Mouse (Mus musculus) midbrain, embryonic 10.5 days (tissue): ENCODE measurements around the gene Mcm2. TPM values are rescaled to one million over a fixed set of nuclear protein-coding genes. Genes with fewer than 3 reads are reported as not detected.

Experiments
- DNase-seq: peaks from one replicate; pipeline ENCODE4 v3.0.0-alpha.2; 2017; ENCODE audit warnings: low spot score
- H3K27ac ChIP-seq: fragments of 300-500 bp; sonication (generic); replicated peaks from 2 replicates; pipeline ENCODE4 v1.5.1; 2016; ENCODE audit warnings: mild to moderate bottlenecking
- H3K27me3 ChIP-seq: fragments of 300-500 bp; sonication (generic); 2 replicates; pipeline ENCODE4 v1.6.1; 2016; ENCODE audit warnings: low read depth, mild to moderate bottlenecking; ENCODE audit not compliant: poor library complexity, severe bottlenecking
- H3K36me3 ChIP-seq: fragments of 300-500 bp; sonication (generic); 2 replicates; pipeline ENCODE4 v1.6.1; 2016; ENCODE audit warnings: mild to moderate bottlenecking, moderate library complexity
- H3K4me1 ChIP-seq: fragments of 300-500 bp; sonication (generic); 2 replicates; pipeline ENCODE4 v1.6.1; 2016
- H3K4me3 ChIP-seq: fragments of 300-500 bp; sonication (generic); 2 replicates; pipeline ENCODE4 v1.5.1; 2016; ENCODE audit warnings: mild to moderate bottlenecking, moderate library complexity
- H3K9me3 ChIP-seq: fragments of 300-500 bp; sonication (generic); replicated peaks from 2 replicates; pipeline ENCODE4 v1.6.1; 2016; ENCODE audit warnings: mild to moderate bottlenecking
- WGBS: fragments of 180-500 bp; shearing (Covaris S2); methylation state at CpG from one replicate; pipeline ENCODE4 v1.1.7; 2016; 5-methylcytosine and 5-hydroxymethylcytosine counted together
- polyA plus RNA-seq: library from polyadenylated mRNA; unstranded; fragments of >200 nt; fragmentation: Nextera tagmentation; extraction: Ambion mirVana; gene quantifications from 2 replicates; pipeline ENCODE4 v1.2.1, GENCODE M21; 2016

Gene Mcm2
- polyA plus RNA-seq, 1 experiment from 2014 or later: 301 TPM

DNA sequence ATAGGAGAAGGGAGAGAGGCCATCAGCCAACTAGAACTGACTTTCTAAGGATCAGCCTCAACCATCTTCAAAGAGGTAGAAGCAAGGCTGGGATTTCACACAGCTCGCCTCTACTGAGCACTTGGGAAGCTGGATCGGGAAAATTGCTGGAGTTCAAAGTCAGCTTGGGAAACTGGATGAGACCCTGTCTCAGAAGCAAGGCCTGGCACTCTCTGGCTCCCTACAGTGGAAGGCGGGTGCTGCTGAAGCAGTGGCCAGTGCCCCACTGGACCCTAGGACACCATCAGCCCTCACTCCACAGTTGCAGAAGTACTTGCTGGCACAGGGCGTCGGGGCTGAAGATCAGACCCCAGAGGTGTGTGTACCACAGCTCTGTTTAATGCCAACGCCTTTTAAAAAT, 40.8 kb downstream of the Mcm2 start:
- Histone ChIP-seq H3K36me3 (peaks cover 50% of the 10 kb centered on the region), H3K4me1 (no peaks in the 10 kb centered on the region), H3K27me3 (no peaks in the 10 kb centered on the region)

DNA sequence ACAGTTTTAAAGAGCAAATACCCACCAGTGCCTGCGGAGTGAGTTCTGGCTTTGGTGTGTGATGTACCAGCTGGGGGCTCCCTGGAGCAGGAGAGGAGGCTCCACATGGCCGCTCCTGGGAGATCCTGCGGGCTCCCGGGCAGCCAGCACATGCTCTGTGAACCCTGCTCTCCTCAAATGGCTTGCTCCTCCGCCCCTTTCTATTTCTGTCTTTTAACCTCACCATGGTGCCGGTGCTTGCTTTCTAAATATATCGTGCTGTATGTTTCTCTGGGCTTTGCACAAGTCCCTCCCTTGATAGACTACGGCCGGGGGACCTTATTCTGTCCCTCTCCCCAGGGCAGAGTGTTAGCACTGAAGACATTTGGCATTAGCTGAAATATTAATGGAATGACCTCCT, 41.3 kb downstream of the Mcm2 start:
- Histone ChIP-seq H3K4me3 (no peak overlapping the region), H3K27ac (no peak overlapping the region), H3K36me3 (peaks cover 49% of the 10 kb centered on the region), H3K9me3 (peaks cover 8% of the 10 kb centered on the region), H3K4me1 (no peaks in the 10 kb centered on the region), H3K27me3 (no peaks in the 10 kb centered on the region)
- WGBS: 53% methylated on average over 9 of the region's 9 CpGs
- DNase-seq: no peak

More for the DNA sequence above, 40.8 kb downstream of the Mcm2 start:
- Histone ChIP-seq H3K27ac (no peak overlapping the region), H3K9me3 (peaks cover 8% of the 10 kb centered on the region), H3K4me3 (no peak overlapping the region)
- WGBS: 90% methylated on average over 6 of the region's 6 CpGs
- DNase-seq: no peak

GRCm38 (mm10) chr6:88855636-88856035, 42.9 kb downstream of the Mcm2 start:
- H3K27me3 ChIP-seq: no peaks in the 10 kb centered on the region
- no peaks in the 10 kb centered on the region for H3K4me1 ChIP-seq
- peaks cover 44% of the 10 kb centered on the region for H3K36me3 ChIP-seq
- H3K4me3 ChIP-seq: no peak overlapping the region
- H3K9me3 ChIP-seq: no peaks in the 10 kb centered on the region
- no peak overlapping the region for H3K27ac ChIP-seq
- 24% methylated on average over 5 of the region's 5 CpGs for WGBS
- DNase-seq: peak; percentile 48

GRCm38 (mm10) chr6:88854509-88854908, 44.1 kb downstream of the Mcm2 start:
- DNase-seq: no peak
- no peak overlapping the region for H3K4me3 ChIP-seq
- H3K27me3 ChIP-seq: no peaks in the 10 kb centered on the region
- H3K4me1 ChIP-seq: no peaks in the 10 kb centered on the region
- H3K9me3 ChIP-seq: no peaks in the 10 kb centered on the region
- 85% methylated on average over 5 of the region's 5 CpGs for WGBS
- no peak overlapping the region for H3K27ac ChIP-seq
- peaks cover 38% of the 10 kb centered on the region for H3K36me3 ChIP-seq

DNA sequence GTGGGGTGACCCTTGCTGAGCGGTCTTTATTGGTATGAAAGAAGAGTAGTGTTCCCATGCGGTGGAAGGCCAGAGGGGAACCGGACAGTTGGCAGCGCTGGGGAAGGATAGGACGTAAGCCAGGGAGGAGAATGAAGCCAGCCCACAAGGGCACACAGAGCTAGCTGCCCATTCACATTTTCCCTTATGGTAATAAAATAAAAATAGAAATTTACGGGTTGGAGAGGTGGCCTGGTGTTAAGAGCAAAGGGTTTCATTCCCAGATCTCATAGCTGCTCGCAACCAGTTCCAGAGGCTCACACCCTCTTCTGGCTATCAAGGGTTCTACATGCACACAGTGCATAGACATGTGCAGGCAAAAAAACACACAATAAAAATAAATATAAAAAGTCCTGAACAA, 48.5 kb downstream of the Mcm2 start:
- H3K9me3 ChIP-seq: no peaks in the 10 kb centered on the region
- DNase-seq: no peak
- no peak overlapping the region for H3K27ac ChIP-seq
- 92% methylated on average over 7 of the region's 7 CpGs for WGBS
- H3K4me3 ChIP-seq: no peak overlapping the region
- peaks cover 53% of the 10 kb centered on the region for H3K36me3 ChIP-seq
- no peaks in the 10 kb centered on the region for H3K4me1 ChIP-seq
- H3K27me3 ChIP-seq: no peaks in the 10 kb centered on the region

GRCm38 (mm10) chr6:88849270-88849669, 49.3 kb downstream of the Mcm2 start:
- peak; percentile 28 for DNase-seq
- H3K4me3 ChIP-seq: no peak overlapping the region
- no peak overlapping the region for H3K27ac ChIP-seq
- H3K9me3 ChIP-seq: no peaks in the 10 kb centered on the region
- 0 out of 2 replicates have a peak, but pooled peaks cover under 1% of the 10 kb centered on the region for H3K4me1 ChIP-seq
- H3K36me3 ChIP-seq: peaks cover 52% of the 10 kb centered on the region
- 46% methylated on average over 4 of the region's 4 CpGs for WGBS
- H3K27me3 ChIP-seq: no peaks in the 10 kb centered on the region

- peaks cover 46% of the 10 kb centered on the region for H3K36me3 ChIP-seq
- peaks cover 8% of the 10 kb centered on the region; the same call in 1 of the 2 replicates for H3K27me3 ChIP-seq
- no peak overlapping the region for H3K27ac ChIP-seq
- H3K9me3 ChIP-seq: no peaks in the 10 kb centered on the region
- 78% methylated on average over 2 of the region's 2 CpGs for WGBS
- no peak overlapping the region for H3K4me3 ChIP-seq
- H3K4me1 ChIP-seq: peaks cover 11% of the 10 kb centered on the region
- no peak for DNase-seq
These were observed 51.0 kb downstream of the Mcm2 start for GRCm38 (mm10) chr6:88847571-88847970.

DNA sequence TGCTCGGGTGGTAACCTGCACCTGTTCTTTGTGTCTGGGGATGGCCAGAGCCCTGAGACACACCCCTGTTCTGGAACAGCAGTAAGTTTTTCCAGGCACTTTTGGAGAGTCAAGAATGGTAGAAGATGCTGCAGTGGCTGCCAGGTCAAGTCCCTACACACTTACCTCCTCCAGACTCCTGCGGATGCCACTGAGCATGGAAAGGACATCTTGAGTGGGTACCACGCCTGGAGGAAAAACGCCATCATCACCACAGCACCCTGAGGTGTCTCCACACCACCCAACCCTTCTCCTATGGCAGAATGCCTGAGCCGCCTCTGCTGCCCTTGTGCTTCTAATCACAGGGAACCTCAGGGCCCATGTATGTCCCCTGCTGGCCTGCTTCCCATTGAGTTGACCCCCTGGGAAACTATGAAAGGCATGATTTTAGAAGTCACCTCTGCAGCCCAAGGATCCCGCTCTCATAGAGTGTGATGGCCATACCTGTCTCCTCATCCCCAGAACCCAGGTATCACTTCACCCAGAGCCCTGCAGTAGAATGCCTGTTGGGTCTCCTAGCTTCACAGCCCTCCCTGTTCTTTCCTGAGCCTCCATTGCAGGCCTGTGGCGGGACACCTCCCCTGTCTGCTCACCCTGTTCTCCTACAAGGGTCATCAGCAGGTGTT, 53.5 kb downstream of the Mcm2 start:
- no peak overlapping the region for H3K27ac ChIP-seq
- WGBS: 86% methylated on average over 7 of the region's 7 CpGs
- H3K9me3 ChIP-seq: no peaks in the 10 kb centered on the region
- peaks cover 28% of the 10 kb centered on the region for H3K4me1 ChIP-seq
- H3K36me3 ChIP-seq: peaks cover 34% of the 10 kb centered on the region
- H3K27me3 ChIP-seq: peaks cover 8% of the 10 kb centered on the region; the same call in 1 of the 2 replicates
- no peak overlapping the region for H3K4me3 ChIP-seq
- no peak for DNase-seq

DNA sequence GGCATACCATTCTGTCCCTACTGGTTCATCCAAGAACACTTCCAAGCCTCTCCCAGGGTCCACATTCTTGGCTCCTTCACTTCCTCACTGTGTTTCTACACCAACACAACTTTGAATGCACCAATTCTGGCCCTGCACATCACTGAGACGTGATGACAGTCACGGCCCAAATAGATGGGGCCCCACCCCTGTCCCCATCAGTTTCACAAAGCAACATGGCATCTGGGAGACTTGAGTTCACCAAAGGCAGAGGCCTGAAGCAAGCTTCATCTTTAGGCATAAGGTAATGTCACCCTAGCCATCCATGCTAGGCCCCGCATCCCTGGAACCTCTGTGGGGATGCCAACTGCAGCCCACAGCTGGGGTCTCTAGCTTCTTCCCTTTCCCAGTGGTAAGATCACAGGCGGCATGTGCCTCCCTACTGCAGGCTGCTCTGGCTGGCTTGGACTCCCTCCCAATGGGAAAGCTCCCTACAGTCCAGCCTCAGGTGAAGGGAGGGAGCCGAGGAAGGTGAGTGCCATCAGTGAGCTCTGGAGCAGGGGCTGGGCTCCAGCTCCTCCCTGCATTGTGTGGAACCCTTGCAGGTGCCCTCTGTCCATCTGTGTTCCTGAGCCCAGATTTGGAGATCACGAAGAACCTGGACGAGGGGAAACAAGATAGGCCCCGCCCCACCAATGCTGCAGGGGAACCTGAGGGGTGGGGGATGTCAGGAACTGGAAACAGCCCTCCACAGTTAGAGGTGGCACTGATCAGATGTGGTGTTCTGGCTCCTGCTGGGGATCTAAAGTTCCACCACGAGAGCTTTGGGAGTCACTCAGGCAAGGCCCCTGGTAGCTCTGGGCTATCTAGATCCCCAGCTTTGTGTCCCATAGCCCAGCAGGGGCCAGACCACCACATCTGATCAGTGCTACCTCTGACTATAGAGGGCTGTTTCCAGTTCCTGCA, 54.5 kb downstream of the Mcm2 start:
- 80% methylated on average over 9 of the region's 9 CpGs for WGBS
- Histone ChIP-seq H3K36me3 (peaks cover 32% of the 10 kb centered on the region), H3K4me3 (0 out of 2 replicates have a peak overlapping the region, but pooled peaks have one; percentile 79), H3K4me1 (peaks cover 28% of the 10 kb centered on the region), H3K27me3 (peaks cover 8% of the 10 kb centered on the region; the same call in 1 of the 2 replicates), H3K27ac (no peak overlapping the region; the same call in 1 of the 2 replicates), H3K9me3 (no peaks in the 10 kb centered on the region)
- no peak for DNase-seq

- H3K9me3 ChIP-seq: no peaks in the 10 kb centered on the region
- H3K27ac ChIP-seq: peak overlapping the region; percentile 89; the same call in 1 of the 2 replicates
- peaks cover 8% of the 10 kb centered on the region; the same call in 1 of the 2 replicates for H3K27me3 ChIP-seq
- 75% methylated on average over 7 of the region's 7 CpGs for WGBS
- H3K4me3 ChIP-seq: peak overlapping the region; percentile 79
- H3K4me1 ChIP-seq: peaks cover 28% of the 10 kb centered on the region
- no peak for DNase-seq
- peaks cover 33% of the 10 kb centered on the region for H3K36me3 ChIP-seq
These were observed 55.3 kb downstream of the Mcm2 start for GRCm38 (mm10) chr6:88843241-88843640.

GRCm38 (mm10) chr6:88842731-88843151, 55.8 kb downstream of the Mcm2 start:
- peaks cover 8% of the 10 kb centered on the region; the same call in 1 of the 2 replicates for H3K27me3 ChIP-seq
- H3K9me3 ChIP-seq: no peaks in the 10 kb centered on the region
- peak overlapping the region; percentile 79 for H3K4me3 ChIP-seq
- WGBS: 1% methylated on average over 32 of the region's 32 CpGs
- peaks cover 28% of the 10 kb centered on the region for H3K4me1 ChIP-seq
- H3K36me3 ChIP-seq: peaks cover 34% of the 10 kb centered on the region
- DNase-seq: no peak
- peak overlapping the region; percentile 89 for H3K27ac ChIP-seq

- Histone ChIP-seq H3K4me1 (peaks cover 28% of the 10 kb centered on the region), H3K9me3 (no peaks in the 10 kb centered on the region), H3K27me3 (peaks cover 8% of the 10 kb centered on the region; the same call in 1 of the 2 replicates), H3K36me3 (peaks cover 33% of the 10 kb centered on the region), H3K4me3 (peak within 1 kb of the TSS; percentile 79), H3K27ac (peak within 1 kb of the TSS; percentile 89)
- DNase-seq: peak; percentile 99
- under 1% methylated on average over 72 of the region's 72 CpGs for WGBS
These were observed 56.5 kb downstream of the Mcm2 start, which contains the start of gene Abtb1 for GRCm38 (mm10) chr6:88841781-88842689. TSS of gene Abtb1 (minus strand) at chr6:88841984.
